In the genomic region with DNA sequence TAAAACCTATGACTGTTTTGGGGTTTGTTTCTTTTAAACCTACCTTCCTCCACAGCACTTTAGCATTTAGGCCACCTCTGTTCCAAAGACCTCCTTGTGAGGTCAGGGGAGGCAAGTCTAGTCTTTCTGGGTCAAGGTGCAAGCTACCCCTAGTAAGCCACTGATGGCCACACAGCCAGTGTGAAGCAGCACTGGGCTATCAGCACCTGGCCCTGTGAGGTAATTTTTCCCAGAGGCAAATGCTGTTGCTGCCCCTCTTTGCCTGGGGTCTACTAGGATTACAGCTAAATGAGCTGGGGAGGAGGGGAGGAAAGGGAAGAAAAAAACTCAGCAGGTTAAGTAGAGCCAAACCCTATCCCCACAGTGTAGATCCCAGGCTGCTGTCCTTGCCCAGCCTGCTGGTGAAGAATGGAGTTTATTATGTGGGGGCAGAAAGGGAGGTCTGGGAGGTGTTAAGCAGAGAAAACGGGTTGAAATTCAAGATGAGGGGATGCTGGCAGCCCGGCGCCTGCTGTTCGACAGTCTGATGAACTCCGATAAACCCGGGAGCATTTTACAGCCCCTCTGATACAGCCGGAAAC, we compare ENCODE assay signal across 25 mouse cellular contexts.
DNase-seq lines count a peak whose midpoint lies in the region; ATAC-seq and TF ChIP-seq lines count a peak whose summit lies in the region.
"Had no signal": no experiment of that assay in that cellular context is flagged by ENCODE, and none has a peak within 500 bp of the region (broad histone marks: within the 10 kb centered on the region; RNA-seq: fewer than 3 reads in every experiment).

No protein-coding gene starts in this region.

- peak overlapping the region; percentile 21; the same call in 1 of the 2 replicates for H3K4me2 ChIP-seq in kidney, postnatal 0 days (ENCODE audit: low read length)
- peak overlapping the region; percentile 15; the same call in 1 of the 2 replicates for H3K4me2 ChIP-seq in neural tube, embryonic 15.5 days
- H3K4me2 ChIP-seq: heart, embryonic 13.5 days; hindbrain, embryonic 14.5 days; liver, embryonic 15.5 days; lung, embryonic 15.5 days; midbrain, embryonic 13.5 days had no signal

- no peaks in the 10 kb centered on the region for H3K27me3 ChIP-seq in kidney, postnatal 0 days (ENCODE audit: insufficient read depth, low read length)
- H3K27me3 ChIP-seq in limb, embryonic 10.5 days (ENCODE audit: low read depth, poor library complexity, severe bottlenecking) = no peaks in the 10 kb centered on the region
- H3K27me3 ChIP-seq in neural tube, embryonic 15.5 days (replicated peaks) = no peaks in the 10 kb centered on the region
- H3K27me3 ChIP-seq: heart, embryonic 13.5 days; liver, embryonic 15.5 days; lung, embryonic 15.5 days; midbrain, embryonic 13.5 days had no signal

- ATAC-seq in kidney, postnatal 0 days (replicated peaks; ENCODE audit: low FRiP score, low read depth) = no peak; the same call in 1 of the 2 replicates
- ATAC-seq in neural tube, embryonic 15.5 days (ENCODE audit: low FRiP score) = no peak
- ATAC-seq: forebrain, embryonic 16.5 days; inflammation-experienced regulatory T-cells, adult 6 months; midbrain, embryonic 13.5 days had no signal

- no peaks in the 10 kb centered on the region for H3K9me3 ChIP-seq in kidney, postnatal 0 days (replicated peaks; ENCODE audit: low read length)
- H3K9me3 ChIP-seq in limb, embryonic 10.5 days (replicated peaks) = no peaks in the 10 kb centered on the region
- no peaks in the 10 kb centered on the region for H3K9me3 ChIP-seq in neural tube, embryonic 15.5 days (replicated peaks)
- H3K9me3 ChIP-seq: heart, embryonic 13.5 days; liver, embryonic 15.5 days; lung, embryonic 15.5 days; megakaryocyte, embryonic 14.5 days; midbrain, embryonic 13.5 days had no signal

- H3K4me3 ChIP-seq in kidney, postnatal 0 days (replicated peaks; ENCODE audit: low read depth, low read length) = no peak overlapping the region
- 0 out of 2 replicates have a peak overlapping the region, but pooled peaks have one; percentile 9 for H3K4me3 ChIP-seq in limb, embryonic 10.5 days
- no peak overlapping the region for H3K4me3 ChIP-seq in neural tube, embryonic 15.5 days (replicated peaks)
- H3K4me3 ChIP-seq: heart, embryonic 13.5 days; liver, embryonic 15.5 days; lung, embryonic 15.5 days; megakaryocyte, embryonic 14.5 days; midbrain, embryonic 13.5 days had no signal

- DNase-seq in embryo, embryonic 11 days = peak; percentile 25
- DNase-seq in embryo, embryonic 9.5 days (ENCODE audit: extremely low spot score) = no peak
- peak; percentile 54 for DNase-seq in kidney, postnatal 0 days (ENCODE audit: low spot score)
- no peak for DNase-seq in kidney, adult 11 months
- DNase-seq in limb, embryonic 10.5 days (ENCODE audit: low spot score) = no peak
- DNase-seq in spleen, postnatal 14 days (ENCODE audit: low spot score in 2 of 2) = no peak
- no peak for DNase-seq in right cerebral cortex, postnatal 25 days
- DNase-seq: adrenal gland, postnatal 25 days; cerebellum, adult 8-10 months; cerebellum, postnatal 36 days; heart, postnatal 14 days; kidney, adult 9 months; liver; lung, postnatal 36 days; retina, postnatal 1 day; thymus, postnatal 14 days had no signal

- H3K27ac ChIP-seq in kidney, postnatal 0 days = no peak overlapping the region
- H3K27ac ChIP-seq in limb, embryonic 10.5 days = no peak overlapping the region; the same call in 1 of the 2 replicates
- H3K27ac ChIP-seq in neural tube, embryonic 15.5 days (replicated peaks) = no peak overlapping the region
- H3K27ac ChIP-seq: heart, embryonic 13.5 days; hindbrain, embryonic 14.5 days; liver, embryonic 15.5 days; lung, embryonic 15.5 days; midbrain, embryonic 13.5 days had no signal

- TF ChIP-seq CTCF in kidney, postnatal 0 days (IDR thresholded peaks at IDR 0.05; ENCODE audit: low read depth) = no peak

- H3K4me1 ChIP-seq in kidney, postnatal 0 days (replicated peaks; ENCODE audit: insufficient read depth, low read length) = 0 out of 2 replicates have a peak, but pooled peaks cover 5% of the 10 kb centered on the region
- peaks cover 14% of the 10 kb centered on the region for H3K4me1 ChIP-seq in limb, embryonic 10.5 days
- H3K4me1 ChIP-seq in neural tube, embryonic 15.5 days = 0 out of 2 replicates have a peak, but pooled peaks cover 6% of the 10 kb centered on the region
- H3K4me1 ChIP-seq: liver, embryonic 15.5 days; lung, embryonic 15.5 days had no signal

- 4% methylated on average over 7 of the region's 7 CpGs for WGBS in kidney, postnatal 0 days
- WGBS in limb, embryonic 10.5 days = 34% methylated on average over 7 of the region's 7 CpGs
- WGBS in neural tube, embryonic 15.5 days = 41% methylated on average over 7 of the region's 7 CpGs

- H3K9ac ChIP-seq in kidney, postnatal 0 days (ENCODE audit: low read depth, low read length) = no peak overlapping the region
- H3K9ac ChIP-seq in neural tube, embryonic 15.5 days (replicated peaks) = no peak overlapping the region
- H3K9ac ChIP-seq: heart, embryonic 13.5 days; hindbrain, embryonic 14.5 days; liver, embryonic 15.5 days; lung, embryonic 15.5 days; midbrain, embryonic 13.5 days had no signal

- no peaks in the 10 kb centered on the region for H3K36me3 ChIP-seq in kidney, postnatal 0 days (ENCODE audit: insufficient read depth, low read length)
- no peaks in the 10 kb centered on the region for H3K36me3 ChIP-seq in limb, embryonic 10.5 days
- no peaks in the 10 kb centered on the region for H3K36me3 ChIP-seq in neural tube, embryonic 15.5 days
- H3K36me3 ChIP-seq: heart, embryonic 13.5 days; liver, embryonic 15.5 days; lung, embryonic 15.5 days; midbrain, embryonic 13.5 days had no signal

Comparison
In these comparisons a context has a peak if more than half of its experiments do, and no peak if none do; other contexts are left out.
1. DNase-seq: peak in embryo, embryonic 11 days (single experiment) and kidney, postnatal 0 days (single experiment); none in embryo, embryonic 9.5 days (single experiment), kidney, adult 11 months (single experiment), limb, embryonic 10.5 days (single experiment), spleen, postnatal 14 days (0 of 2) and right cerebral cortex, postnatal 25 days (single experiment).